Mouse (Mus musculus): ENCODE results near the gene Actn1. TPM values are rescaled to one million over a fixed set of nuclear protein-coding genes. Genes with fewer than 3 reads are reported as not detected.

Gene Actn1
- total RNA-seq, 2 experiments from 2014 or later: 10.8 to 21.4 TPM

- no peak for ATAC-seq (replicated peaks; ENCODE audit: low FRiP score, poor library complexity, severe bottlenecking)
Observed at GRCm38 (mm10) chr12:80199738-80200137, 60.4 kb downstream of the Actn1 start.

DNA sequence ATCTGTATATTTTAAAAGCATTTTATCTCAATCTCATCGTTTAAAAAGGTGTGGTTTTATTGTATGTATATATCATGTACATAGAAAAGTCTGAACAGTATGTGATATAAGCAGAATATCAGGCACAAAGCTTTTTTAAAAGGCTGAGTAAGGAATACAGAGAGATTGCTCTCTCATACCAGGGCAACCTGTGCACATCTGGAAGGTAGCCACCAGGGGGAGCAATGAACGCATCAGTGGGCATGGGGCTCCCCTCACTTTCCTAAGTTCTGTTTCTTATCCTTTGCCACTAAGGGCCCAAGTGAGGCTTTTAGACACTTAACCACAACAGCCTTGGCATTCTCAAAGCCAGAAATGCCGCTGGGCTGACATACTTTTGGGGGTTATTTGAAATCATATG, 61.7 kb downstream of the Actn1 start:
- ATAC-seq (replicated peaks; ENCODE audit: low FRiP score, poor library complexity, severe bottlenecking): no peak; the same call in 1 of the 2 replicates

DNA sequence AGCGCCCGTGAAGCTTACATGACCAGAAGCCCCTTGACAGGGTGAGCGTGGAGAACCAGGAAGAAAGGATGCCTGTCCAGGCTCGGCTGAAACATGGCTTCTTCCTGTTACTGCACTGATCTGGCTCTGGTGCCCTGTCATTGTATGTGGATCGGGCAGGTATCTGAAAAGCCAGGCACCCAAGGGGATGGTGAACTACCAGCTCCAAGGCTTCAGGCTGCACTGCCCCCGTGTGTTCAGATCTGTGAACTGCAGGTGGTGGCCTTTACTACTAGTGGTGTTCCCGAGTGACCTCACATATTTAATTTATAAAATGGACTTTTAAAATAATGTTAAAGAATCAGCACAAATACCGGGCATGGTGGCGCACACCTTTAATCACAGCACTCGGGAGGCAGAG, 62.8 kb downstream of the Actn1 start:
- peak; percentile 69 for ATAC-seq (replicated peaks; ENCODE audit: low FRiP score, poor library complexity, severe bottlenecking)

DNA sequence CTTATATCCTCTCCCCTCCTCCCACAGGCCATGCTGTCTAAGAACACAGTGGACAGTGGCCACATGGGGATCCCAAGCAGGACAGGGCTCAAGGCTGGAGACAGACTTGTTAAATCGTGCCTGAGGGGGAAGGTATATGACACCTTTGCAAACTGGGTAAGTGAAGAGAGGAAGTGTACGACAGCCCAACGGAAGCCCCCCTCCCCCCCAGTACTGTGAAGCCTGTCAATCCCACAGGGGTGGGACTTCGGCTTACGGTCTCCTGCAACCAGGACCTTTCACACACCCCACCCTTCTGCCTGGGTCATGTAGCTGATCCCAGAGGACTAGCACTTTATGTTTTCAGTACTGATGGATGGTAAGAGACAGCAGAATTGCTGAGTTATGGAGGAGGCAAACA, 68.4 kb downstream of the Actn1 start:
- ATAC-seq (replicated peaks; ENCODE audit: low FRiP score, poor library complexity, severe bottlenecking): no peak

DNA sequence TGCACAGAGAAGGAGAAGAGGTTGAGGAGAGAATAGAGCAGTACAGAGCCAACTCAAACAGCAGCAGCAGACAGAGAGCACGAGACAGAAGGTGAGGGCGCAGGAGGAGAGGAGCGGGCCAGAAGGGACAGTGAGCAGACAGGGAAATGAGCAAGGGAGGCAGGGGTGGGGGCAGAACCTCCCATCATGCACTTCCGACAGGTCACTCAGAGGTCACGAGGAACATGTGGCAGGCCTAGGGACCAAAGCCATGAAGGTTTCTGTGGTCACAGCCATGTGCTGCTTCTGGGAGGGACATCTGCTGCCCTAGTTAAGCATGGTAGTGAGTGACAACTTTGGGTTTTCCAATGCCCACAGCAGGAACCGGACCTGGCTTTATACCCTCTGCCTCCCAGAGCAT, 68.8 kb downstream of the Actn1 start:
- ATAC-seq (replicated peaks; ENCODE audit: low FRiP score, poor library complexity, severe bottlenecking): no peak

- no peak for ATAC-seq (replicated peaks; ENCODE audit: low FRiP score, poor library complexity, severe bottlenecking)
Observed at GRCm38 (mm10) chr12:80190915-80191314, 69.3 kb downstream of the Actn1 start.

GRCm38 (mm10) chr12:80184041-80184440, 76.1 kb downstream of the Actn1 start:
- no peak for ATAC-seq (replicated peaks; ENCODE audit: low FRiP score, poor library complexity, severe bottlenecking)

DNA sequence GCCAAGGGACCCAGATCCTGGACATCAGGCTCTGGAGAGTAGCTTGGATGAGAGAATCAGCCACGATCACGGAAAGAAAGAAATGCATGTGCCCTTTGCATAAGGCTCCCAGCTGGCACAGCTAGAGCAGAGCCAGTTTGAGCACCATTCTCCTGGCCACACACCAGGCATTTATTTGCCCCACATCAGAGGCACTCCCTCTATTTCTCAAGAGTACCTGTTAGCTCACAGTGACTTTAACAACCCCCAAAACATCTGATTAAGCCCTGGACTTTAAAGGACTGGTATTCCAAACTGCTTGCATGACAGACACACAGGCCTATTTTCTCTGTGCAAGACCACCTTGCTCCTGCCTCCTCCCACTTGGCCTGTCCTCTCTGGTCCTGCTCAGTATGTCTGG, 78.3 kb downstream of the Actn1 start:
- no peak for ATAC-seq (replicated peaks; ENCODE audit: low FRiP score, poor library complexity, severe bottlenecking)

DNA sequence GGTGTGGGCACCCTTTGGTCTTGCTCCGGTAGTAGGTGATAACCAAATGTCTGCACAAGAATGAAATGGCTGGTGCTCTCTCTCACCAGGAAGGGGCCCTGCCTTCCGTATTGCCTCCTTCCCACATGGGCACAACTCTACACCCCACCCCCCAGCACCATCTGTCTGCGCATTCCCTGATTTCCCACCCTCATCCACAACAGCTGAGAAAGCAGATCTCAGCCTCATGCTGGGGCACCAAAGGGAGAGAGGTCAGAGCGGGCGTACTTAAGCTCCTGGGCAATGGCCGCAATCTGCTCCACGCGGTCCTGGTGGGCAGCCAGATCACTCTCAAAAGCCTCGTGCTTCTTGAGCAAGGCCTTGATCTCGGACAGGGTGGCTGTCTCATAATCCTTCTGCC, 82.1 kb downstream of the Actn1 start:
- no peak for ATAC-seq (replicated peaks; ENCODE audit: low FRiP score, poor library complexity, severe bottlenecking)

DNA sequence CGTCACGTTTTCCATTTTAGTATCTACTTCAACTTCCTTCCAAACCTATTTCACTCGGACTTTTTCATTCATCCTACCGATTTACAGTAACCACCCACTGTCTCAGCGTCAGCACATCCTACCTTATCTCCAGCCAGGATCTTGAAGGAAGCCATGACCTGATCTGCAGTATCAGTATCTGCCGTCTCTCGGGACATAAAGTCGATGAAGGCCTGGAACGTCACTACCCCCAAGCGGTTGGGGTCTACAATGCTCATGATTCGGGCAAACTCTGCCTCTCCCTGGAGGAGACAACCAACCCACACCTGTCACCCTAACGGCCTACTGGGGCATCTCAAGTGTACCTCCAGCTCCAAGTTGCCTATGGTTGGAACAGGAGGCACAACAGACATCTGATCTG, 91.4 kb downstream of the Actn1 start:
- no peak for ATAC-seq (replicated peaks; ENCODE audit: low FRiP score, poor library complexity, severe bottlenecking)

DNA sequence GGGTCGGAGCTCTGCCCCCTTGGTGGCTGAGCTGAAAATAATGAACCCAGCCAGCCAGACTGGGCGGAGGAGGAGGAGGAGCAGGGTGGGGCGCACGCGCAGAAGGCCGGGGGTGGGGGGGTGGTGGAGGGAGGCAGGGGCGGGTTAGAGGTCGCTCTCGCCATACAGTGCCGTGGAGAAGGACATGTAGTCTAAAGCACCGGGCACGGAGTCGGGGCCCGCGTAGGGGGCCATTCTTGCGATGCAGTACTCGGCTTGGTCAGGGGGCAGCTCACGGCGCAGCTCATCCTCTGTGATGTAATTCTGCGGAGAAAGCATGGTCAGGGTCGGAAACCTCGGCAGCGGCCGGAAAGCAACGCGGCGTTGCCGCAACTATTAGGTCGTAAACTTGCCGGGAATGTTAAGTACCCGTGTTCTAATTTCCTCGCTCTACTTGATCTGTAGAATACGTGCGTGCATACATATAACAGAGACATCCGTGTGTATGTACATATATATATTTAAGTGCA, 91.9 kb downstream of the Actn1 start:
- peak; percentile 60; the same call in 1 of the 2 replicates for ATAC-seq (replicated peaks; ENCODE audit: low FRiP score, poor library complexity, severe bottlenecking)

- no peak for ATAC-seq (replicated peaks; ENCODE audit: low FRiP score, poor library complexity, severe bottlenecking)
Observed at GRCm38 (mm10) chr12:80167321-80167720, 92.8 kb downstream of the Actn1 start.

DNA sequence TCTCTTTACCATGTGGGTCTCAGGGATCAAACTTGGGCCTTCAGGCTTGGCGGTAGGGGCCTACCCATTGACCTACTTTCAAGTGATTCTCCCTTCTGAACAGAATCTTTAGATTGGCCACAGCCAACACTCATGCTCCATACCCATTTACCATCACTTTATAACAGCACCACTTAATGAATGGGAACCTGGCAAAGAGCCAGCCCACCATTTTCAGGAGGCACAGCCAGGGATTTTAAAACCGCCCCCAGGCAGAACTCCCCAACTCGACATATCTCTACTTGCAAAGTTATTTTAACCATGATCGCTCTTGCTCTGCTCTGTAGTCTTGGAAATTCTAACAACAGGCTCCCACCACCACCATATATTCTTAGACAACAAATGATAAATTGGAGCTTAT, 93.5 kb downstream of the Actn1 start:
- ATAC-seq (replicated peaks; ENCODE audit: low FRiP score, poor library complexity, severe bottlenecking): no peak

DNA sequence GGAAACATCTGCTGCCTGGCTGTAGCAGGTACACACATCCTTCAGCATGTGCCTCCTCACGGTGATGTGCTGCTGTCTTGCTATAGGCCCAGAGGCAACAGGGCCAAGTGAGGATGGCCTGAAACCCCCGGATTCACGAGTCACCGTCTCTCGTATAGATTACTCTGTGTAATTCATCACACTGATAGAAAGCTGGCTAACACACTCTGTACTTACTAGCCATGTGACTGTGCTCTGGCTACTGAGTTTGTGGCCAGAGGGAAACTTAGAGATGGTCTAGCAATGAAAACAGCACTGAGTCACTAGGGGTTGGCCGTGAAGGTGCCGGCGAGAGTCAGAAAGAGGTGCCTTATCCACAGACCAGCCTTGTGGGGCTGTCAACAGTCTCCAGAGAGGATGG, 95.6 kb downstream of the Actn1 start:
- no peak for ATAC-seq (replicated peaks; ENCODE audit: low FRiP score, poor library complexity, severe bottlenecking)

- ATAC-seq (replicated peaks; ENCODE audit: low FRiP score, poor library complexity, severe bottlenecking): no peak
Observed at GRCm38 (mm10) chr12:80162448-80162847, 97.7 kb downstream of the Actn1 start.

- ATAC-seq (replicated peaks; ENCODE audit: low FRiP score, poor library complexity, severe bottlenecking): 0 out of 2 replicates have a peak, but pooled peaks have one; percentile 17
Observed at GRCm38 (mm10) chr12:80157675-80158074, 102.5 kb downstream of the Actn1 start.

DNA sequence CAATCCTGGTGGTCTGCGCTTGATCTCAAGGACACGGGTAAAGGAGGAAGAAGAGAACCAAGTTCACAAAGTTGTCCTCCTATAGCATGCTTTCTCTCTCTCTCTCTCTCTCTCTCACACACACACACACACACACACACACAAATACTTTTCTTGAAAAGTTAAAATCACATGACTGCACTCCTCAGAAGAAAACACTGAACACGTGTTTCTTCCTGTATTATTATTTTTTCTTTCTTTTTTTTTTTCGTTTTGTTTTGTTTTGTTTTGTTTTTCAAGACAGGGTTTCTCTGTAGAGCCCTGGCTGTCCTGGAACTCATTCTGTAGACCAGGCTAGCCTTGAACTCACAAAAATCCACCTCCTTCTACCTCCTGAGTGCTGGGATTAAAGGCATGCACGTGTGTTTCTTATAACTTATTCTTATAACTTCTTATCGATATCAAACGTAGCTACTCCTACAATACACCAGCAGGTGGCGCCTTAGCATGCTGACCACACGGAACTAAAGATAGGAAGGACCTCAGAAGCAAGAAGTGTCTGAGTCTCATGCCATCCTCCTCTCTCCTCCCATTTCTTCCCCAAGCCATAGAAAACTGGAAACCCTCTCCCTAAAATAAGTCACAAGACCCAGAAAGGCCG, 106.4 kb downstream of the Actn1 start:
- ATAC-seq (replicated peaks; ENCODE audit: low FRiP score, poor library complexity, severe bottlenecking): no peak

GRCm38 (mm10) chr12:80153078-80153477, 107.1 kb downstream of the Actn1 start:
- ATAC-seq (replicated peaks; ENCODE audit: low FRiP score, poor library complexity, severe bottlenecking): no peak

DNA sequence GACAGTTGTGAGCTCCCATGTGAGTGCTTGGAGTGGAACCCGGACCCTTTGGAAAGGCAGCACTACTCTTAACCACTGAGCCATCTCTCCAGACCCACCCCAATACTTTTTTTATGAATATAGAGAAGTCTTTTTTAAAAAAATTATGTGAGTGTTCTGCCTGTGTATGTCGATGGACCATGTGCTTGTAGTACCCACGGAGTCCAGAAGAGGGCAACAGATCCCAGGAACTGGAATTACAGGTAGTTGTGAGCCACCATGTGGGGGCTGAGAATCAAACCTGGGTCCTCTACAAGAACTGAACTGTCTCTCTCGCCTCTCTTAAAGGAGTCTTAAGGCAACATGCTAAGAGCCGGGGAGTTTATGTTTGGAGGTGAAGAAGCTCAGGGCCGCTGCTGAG, 108.3 kb downstream of the Actn1 start:
- ATAC-seq (replicated peaks; ENCODE audit: low FRiP score, poor library complexity, severe bottlenecking): no peak

DNA sequence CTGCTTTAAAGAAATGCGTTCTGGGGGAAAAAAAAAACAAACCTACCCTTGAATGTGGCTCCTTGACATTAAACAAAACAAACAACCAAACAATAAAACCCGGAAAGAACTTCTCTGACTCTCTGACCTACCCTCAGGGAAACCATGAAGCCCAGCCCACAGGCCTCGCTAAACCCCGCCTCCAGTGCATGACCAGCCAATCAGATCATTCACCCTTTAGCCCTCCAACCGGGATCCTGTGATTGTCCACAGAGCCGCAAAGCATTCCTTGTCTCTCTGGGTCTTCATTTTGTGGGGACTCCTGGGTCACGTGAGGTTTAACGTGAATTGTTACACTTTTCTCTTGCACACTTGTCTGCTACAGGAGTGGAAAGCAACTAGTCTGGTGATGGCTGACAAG, 109.5 kb downstream of the Actn1 start:
- 0 out of 2 replicates have a peak, but pooled peaks have one; percentile 57 for ATAC-seq (replicated peaks; ENCODE audit: low FRiP score, poor library complexity, severe bottlenecking)

DNA sequence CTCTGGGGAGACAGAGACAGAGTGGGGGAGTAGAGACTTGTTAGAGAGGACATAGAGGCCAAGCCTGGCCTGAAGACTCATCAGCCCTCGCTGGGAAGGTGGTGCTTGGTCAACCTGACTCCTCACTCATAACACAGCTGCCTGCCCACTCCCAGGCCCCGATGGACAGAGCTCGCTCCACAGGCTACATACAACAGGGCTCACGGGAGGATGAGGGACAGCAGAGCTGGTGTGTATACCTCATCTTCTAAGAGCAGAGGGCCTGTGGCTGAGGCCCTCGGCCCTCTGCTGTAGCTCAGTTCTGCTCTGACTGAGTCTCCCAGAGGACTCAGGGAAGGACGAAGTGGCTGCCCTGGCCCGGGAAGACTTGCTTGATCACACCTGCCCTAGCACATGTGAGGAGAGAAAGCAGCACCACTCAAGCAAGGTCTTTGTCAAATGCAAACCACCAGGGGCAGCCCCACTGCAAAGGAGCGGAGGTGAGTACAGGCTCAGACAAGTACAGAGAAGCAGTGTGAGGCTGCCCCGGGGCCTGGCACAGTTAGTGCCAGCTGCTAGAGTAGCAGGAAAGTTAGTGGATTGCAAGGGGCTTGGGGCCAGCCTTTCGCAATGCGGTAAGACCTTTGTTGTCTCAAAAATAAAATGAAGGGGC, 112.5 kb downstream of the Actn1 start:
- ATAC-seq (replicated peaks; ENCODE audit: low FRiP score, poor library complexity, severe bottlenecking): no peak
